Mouse (Mus musculus) brain, embryonic 18.5 days (tissue): ENCODE data around the gene Higd1b.
A peak's percentile ranks its signal among the peaks of the same experiment; 100 is the strongest.

Experiments
- DNase-seq: peaks from one replicate; pipeline ENCODE4 v3.0.0-alpha.2; 2012; ENCODE audit warnings: low read depth, low spot score

The Higd1b gene

DNA sequence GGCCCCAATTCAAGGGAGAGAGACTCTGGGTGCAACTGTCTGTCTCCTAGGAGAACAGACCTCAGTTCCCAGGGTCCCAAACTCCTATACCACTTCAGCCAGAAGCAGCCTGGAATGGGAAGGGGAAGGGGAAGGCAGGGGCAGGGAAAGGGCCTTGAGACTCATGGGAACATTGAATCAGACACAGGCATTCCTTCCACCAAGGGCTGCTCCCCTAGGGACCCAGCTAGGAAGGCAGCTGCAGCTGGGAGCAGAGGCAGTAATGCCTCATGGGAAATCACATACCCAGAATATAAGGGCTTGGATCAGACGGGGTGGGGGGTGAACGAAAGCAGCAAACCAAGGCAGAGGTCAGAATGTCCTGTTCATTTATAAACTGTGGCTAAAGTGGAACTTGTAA lies 2.5 kb downstream of the Higd1b start:
- no peak for DNase-seq

DNA sequence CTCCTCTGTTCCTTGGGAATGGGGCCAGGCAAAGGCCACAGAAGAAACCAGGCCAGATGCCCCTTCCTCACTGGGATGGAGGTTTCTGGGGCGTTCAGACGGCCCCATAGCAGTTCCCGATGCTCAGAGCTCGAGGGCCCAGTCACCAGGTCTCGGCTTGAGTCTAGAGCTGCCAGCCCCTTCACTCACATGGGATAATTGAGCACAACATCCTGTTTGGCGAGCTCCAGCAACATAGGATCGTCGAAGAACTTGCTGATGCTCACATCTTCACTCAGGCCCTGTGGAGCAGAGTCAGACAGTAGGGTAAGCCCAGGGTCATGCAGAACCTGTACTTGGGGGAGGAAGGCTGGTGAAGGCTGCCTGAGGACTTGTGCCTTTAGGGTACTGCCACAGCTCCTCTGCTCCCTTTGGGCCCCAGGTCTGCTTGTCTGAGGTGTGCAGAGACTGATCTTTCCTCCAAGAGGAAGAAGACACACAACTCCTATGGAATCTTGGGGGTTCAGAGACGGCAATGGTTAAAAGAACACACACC lies 3.0 kb downstream of the Higd1b start:
- DNase-seq: no peak

DNA sequence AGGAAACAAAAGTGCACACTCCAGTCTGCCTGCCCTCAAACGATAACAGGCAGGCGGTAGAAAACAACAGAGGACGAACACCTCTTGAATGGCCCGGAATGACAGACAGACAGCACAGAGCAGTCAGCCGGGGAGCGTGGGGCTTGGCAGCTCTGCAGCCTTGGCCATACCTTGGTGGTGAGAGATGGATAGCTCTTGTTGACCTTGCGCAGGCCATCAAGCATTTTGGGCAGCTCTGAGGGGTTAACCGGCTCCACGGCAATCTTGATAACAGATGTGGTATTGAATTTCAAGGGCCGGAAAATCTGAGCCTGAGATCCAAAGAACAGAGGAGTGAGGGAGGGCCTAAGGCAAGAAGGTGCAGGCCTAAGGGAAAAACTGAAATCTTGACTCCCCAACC lies 10.3 kb downstream of the Higd1b start:
- DNase-seq: no peak

- DNase-seq: no peak
These were observed 16.2 kb downstream of the Higd1b start for GRCm38 (mm10) chr11:102851883-102852282.

- DNase-seq: no peak
These were observed 18.1 kb downstream of the Higd1b start for GRCm38 (mm10) chr11:102853760-102854159.

GRCm38 (mm10) chr11:102855941-102856340 lies 20.3 kb downstream of the Higd1b start:
- no peak for DNase-seq

DNA sequence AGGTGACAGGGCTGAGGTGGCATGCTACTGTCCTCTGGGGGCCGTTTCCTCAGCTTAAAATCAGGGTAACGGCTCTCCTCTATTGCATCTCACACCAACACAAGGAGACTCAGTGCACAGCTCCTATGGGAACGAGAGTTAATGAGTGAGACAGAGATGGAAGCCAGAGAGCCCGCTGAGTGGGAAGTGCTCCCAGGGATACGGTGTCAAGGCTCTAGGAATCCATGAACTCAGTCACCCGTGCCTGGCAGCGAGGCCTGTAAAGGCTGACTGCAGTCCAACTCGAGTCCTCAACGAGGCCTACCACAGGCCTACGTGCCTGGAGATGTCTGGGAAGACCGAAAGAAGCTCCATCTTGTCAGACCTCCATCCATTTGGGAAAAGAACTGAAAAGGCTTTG lies 23.3 kb downstream of the Higd1b start:
- DNase-seq: no peak

DNA sequence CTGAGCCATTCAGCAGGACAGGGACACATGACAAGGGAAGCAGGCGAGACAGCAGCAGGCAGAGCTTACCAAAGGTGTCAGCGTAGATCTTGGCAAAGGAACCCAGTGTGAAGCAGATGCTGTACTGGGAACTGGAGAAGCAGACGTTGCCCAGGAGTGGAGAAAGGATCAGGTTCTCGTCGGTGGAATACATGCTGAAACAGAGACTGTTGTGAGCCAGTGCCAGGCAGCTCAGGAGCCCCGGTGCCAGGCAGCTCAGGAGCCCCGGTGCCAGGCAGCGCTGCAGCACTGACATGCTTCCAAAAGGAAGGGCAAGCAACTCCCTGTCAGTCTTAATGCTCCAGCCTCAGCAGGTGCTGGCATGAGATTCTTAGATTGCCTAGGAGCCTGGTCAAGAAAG lies 24.3 kb downstream of the Higd1b start:
- no peak for DNase-seq

- peak; percentile 66 for DNase-seq
These were observed 28.6 kb downstream of the Higd1b start for GRCm38 (mm10) chr11:102864272-102864671.

- DNase-seq: no peak
These were observed 39.2 kb downstream of the Higd1b start for GRCm38 (mm10) chr11:102874801-102875334.

- no peak for DNase-seq
These were observed 43.9 kb downstream of the Higd1b start for GRCm38 (mm10) chr11:102879558-102879957.

DNA sequence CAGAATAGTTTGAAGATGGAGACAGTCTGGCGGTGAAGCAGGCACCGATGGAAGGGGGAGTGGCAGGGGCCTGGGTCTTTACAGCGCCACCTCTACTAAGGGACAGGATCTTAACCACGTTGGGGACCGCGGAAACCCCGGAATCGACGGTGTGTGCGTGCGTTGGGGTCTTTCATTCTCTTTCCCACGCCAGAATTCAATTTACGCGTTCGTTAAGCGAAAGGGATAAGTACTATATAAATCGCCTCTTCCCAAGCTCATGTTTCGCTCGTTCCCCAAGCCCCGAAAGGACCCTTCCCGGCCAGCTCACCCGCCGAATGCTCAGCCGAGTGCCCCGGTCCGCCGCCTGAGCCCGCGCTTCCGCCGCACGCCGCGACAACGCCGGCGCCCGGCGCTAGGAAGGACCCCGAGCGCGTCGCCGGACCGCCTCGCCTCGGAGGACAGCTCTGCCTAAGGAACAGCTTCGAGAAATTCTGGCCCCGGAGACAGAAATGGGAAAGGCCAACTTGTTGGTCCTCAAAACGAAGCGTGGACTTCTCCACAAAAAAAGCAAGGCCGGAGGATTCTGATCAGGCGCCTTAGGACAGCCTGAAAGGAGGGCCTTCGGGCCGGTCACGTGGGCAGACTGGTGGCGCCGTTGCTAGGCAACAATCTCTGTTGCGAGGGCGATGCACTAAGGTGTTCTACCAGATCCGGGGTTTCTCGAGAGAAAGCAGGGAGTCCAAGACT lies 45.1 kb downstream of the Higd1b start, which contains the start of the genes Eftud2 and Ccdc103:
Gene Eftud2 (minus strand): TSS at position 401 of the 729 bp plus-strand sequence.
Gene Ccdc103 (plus strand): TSS at position 620 of the 729 bp plus-strand sequence.
- peak; percentile 83 for DNase-seq

- DNase-seq: no peak
These were observed 45.9 kb downstream of the Higd1b start for GRCm38 (mm10) chr11:102881314-102882198.

GRCm38 (mm10) chr11:102884616-102885219 lies 49.1 kb downstream of the Higd1b start, which contains the start of gene Fam187a:
Gene Fam187a, plus strand, starts transcription at chr11:102885169.
- DNase-seq: no peak

DNA sequence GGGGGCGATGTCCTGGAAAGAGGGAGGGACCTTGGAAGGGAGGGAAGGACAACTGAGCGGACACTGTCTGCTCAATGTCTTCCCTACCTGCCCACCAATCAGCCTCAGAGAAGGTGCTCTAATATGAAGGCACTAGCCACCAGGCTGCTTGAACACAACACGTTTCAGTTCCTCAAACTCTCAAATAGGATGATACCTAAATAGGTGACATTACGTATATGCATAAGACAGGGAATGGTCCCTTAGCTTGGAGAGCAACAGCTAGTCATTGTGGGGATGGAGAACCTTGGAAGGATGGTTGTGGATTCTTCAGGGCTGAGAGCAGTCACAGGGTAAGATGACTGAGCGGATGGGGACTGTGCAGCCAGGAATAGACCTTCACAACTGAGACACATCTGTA lies 51.8 kb downstream of the Higd1b start:
- DNase-seq: no peak
